Mouse (Mus musculus) kidney, postnatal 0 days (tissue): ENCODE data around the gene Chaf1a. TPM values are rescaled to one million over a fixed set of nuclear protein-coding genes. Genes with fewer than 3 reads are reported as not detected.

Experiments
- ATAC-seq: fragments of 200-750 bp; cut with Nextera tagmentation; replicated peaks from 2 replicates; pipeline ENCODE4 v1.8.0; 2017; ENCODE audit warnings: low read depth, moderate number of reproducible peaks, moderate TSS enrichment, moderate library complexity; ENCODE audit not compliant: low FRiP score
- DNase-seq: peaks from one replicate; pipeline ENCODE4 v3.0.0-alpha.2; 2016; ENCODE audit warnings: low spot score
- H3K27ac ChIP-seq: fragments of 300-500 bp; sonication (generic); 2 replicates; pipeline ENCODE4 v1.5.1; 2014; ENCODE audit warnings: mild to moderate bottlenecking
- H3K27me3 ChIP-seq: fragments of 300-500 bp; sonication (generic); 2 replicates; pipeline ENCODE4 v1.6.1; 2014; ENCODE audit warnings: low read length, mixed read lengths; ENCODE audit not compliant: insufficient read depth
- H3K36me3 ChIP-seq: fragments of 300-500 bp; sonication (generic); 2 replicates; pipeline ENCODE4 v1.6.1; 2014; ENCODE audit warnings: low read length, mixed read lengths; ENCODE audit not compliant: insufficient read depth
- H3K4me1 ChIP-seq: fragments of 300-500 bp; sonication (generic); replicated peaks from 2 replicates; pipeline ENCODE4 v1.6.1; 2014; ENCODE audit warnings: antibody characterized with exemption, low read length, mixed read lengths; ENCODE audit not compliant: insufficient read depth
- H3K4me2 ChIP-seq: fragments of 300-500 bp; sonication (generic); 2 replicates; pipeline ENCODE4 v1.6.1; 2014; ENCODE audit warnings: mild to moderate bottlenecking, low read length, moderate library complexity, mixed read lengths
- H3K4me3 ChIP-seq: fragments of 300-500 bp; sonication (generic); replicated peaks from 2 replicates; pipeline ENCODE4 v1.5.1; 2014; ENCODE audit warnings: low read depth, low read length
- H3K9ac ChIP-seq: fragments of 300-500 bp; sonication (generic); 2 replicates; pipeline ENCODE4 v1.6.1; 2014; ENCODE audit warnings: low read depth, low read length
- H3K9me3 ChIP-seq: fragments of 300-500 bp; sonication (generic); replicated peaks from 2 replicates; pipeline ENCODE4 v1.6.1; 2016; ENCODE audit warnings: low read length, inconsistent platforms, mixed read lengths
- CTCF ChIP-seq: IDR thresholded peaks from 2 replicates; pipeline ENCODE4 v1.5.1; 2016; ENCODE audit warnings: antibody characterized with exemption, low read depth, mild to moderate bottlenecking, moderate library complexity
- WGBS: fragments of 180-500 bp; shearing (Covaris S2); extraction: QIAGEN DNeasy Blood & Tissue Kit; methylation state at CpG from one replicate; pipeline ENCODE4 v1.1.7; 2014; 5-methylcytosine and 5-hydroxymethylcytosine counted together
- polyA plus RNA-seq: library from polyadenylated mRNA; unstranded; fragments of >200 nt; fragmentation: Nextera tagmentation; extraction: Ambion mirVana; gene quantifications from 2 replicates; pipeline ENCODE4 v1.2.1, GENCODE M21; 2015

Gene Chaf1a
- polyA plus RNA-seq, 1 experiment from 2014 or later = 11.1 TPM

DNA sequence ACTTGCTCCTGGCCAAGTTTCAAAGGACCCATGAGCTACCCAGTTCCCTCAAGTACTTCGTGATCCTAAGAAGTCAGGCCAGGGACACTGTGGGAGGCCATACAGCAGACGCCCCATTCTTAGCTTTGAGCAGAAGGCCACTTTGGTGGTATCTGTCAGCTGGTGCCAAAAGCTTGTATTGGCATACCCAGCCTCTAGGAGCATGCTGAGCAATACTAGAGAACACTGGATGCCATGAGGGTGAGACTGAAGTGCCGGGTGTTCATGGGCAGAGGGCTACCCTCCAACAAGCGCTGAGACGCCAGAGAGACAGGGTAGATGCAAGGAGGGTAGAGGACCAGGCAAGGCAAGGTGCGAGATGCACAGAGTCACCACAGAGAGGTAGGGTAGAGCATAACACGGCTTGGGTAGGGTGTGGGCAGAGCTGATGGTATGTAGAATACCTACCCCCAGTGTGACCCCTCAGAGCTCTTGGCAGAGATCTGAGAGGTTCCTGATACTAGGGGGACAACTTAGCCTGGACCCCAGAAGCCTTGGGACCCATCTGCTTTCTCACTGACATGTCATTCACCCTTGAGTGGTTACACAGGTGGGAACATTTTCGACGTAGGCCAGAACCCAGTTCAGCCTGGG lies 9.9 kb upstream of the Chaf1a start:
- Histone ChIP-seq H3K36me3 (peaks cover 12% of the 10 kb centered on the region; the same call in 1 of the 2 replicates), H3K4me1 (peaks cover 24% of the 10 kb centered on the region), H3K4me3 (no peak overlapping the region), H3K9ac (0 out of 2 replicates have a peak overlapping the region, but pooled peaks have one; percentile 2), H3K4me2 (no peak overlapping the region; the same call in 1 of the 2 replicates), H3K9me3 (no peaks in the 10 kb centered on the region), H3K27ac (peak overlapping the region; percentile 64; the same call in 1 of the 2 replicates), H3K27me3 (no peaks in the 10 kb centered on the region)
- 79% methylated on average over 9 of the region's 9 CpGs for WGBS
- TF ChIP-seq CTCF = no peak
- DNase-seq (no peak), ATAC-seq (no peak)

DNA sequence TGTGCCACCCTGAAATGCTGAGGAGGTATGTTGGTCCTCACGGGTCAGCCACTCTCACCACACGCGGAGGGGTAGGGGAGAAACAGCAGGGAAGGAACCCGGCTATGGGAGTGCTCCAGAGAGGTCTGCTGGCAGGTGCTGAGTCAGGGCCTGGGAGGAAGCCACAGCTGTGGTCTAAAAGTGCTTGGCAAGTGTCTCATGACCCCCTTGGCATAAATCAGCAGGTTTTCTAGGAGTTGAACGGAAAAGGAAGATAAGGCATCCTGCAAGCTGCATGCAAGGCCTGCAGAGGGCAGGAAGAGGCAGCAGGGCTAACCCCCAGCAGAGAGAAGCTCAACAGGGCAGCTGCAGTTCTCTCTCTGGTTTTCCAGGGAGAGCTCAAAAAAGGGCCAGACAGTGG lies 9.3 kb upstream of the Chaf1a start:
- no peaks in the 10 kb centered on the region for H3K27me3 ChIP-seq
- peaks cover 12% of the 10 kb centered on the region; the same call in 1 of the 2 replicates for H3K36me3 ChIP-seq
- H3K4me1 ChIP-seq = peaks cover 24% of the 10 kb centered on the region
- no peak overlapping the region for H3K4me3 ChIP-seq
- no peaks in the 10 kb centered on the region for H3K9me3 ChIP-seq
- ATAC-seq (peak; percentile 66), DNase-seq (peak; percentile 75)
- H3K27ac ChIP-seq = peak overlapping the region; percentile 64
- TF ChIP-seq CTCF = peak; percentile 45; the same call in 1 of the 2 replicates
- peak overlapping the region; percentile 10; the same call in 1 of the 2 replicates for H3K4me2 ChIP-seq
- 26% methylated on average over 5 of the region's 5 CpGs for WGBS
- H3K9ac ChIP-seq = 0 out of 2 replicates have a peak overlapping the region, but pooled peaks have one; percentile 2

DNA sequence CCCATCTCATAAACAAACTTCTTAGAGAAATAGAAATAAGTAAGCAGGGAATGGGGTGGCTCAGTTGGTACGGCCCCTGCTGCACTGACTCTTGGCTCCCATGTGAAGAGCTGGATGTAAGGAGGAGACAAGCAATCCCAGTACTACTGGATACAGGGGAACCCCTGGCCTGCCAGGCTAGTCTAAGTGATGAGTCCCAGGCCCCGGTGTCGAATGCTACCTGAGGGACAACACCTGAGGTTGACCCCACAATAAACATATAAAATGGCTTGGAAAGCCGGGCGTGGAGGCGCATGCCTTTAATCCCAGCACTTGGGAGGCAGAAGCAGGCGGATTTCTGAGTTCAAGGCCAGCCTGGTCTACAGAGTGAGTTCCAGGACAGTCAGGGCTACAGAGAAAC lies 8.8 kb upstream of the Chaf1a start:
- H3K4me3 ChIP-seq = no peak overlapping the region
- peaks cover 24% of the 10 kb centered on the region for H3K4me1 ChIP-seq
- H3K9ac ChIP-seq = 0 out of 2 replicates have a peak overlapping the region, but pooled peaks have one; percentile 2
- peak overlapping the region; percentile 64 for H3K27ac ChIP-seq
- 88% methylated on average over 7 of the region's 7 CpGs for WGBS
- no peak for TF ChIP-seq CTCF
- no peaks in the 10 kb centered on the region for H3K9me3 ChIP-seq
- no peaks in the 10 kb centered on the region for H3K27me3 ChIP-seq
- no peak for ATAC-seq
- peaks cover 12% of the 10 kb centered on the region; the same call in 1 of the 2 replicates for H3K36me3 ChIP-seq
- no peak for DNase-seq
- 0 out of 2 replicates have a peak overlapping the region, but pooled peaks have one; percentile 10 for H3K4me2 ChIP-seq

DNA sequence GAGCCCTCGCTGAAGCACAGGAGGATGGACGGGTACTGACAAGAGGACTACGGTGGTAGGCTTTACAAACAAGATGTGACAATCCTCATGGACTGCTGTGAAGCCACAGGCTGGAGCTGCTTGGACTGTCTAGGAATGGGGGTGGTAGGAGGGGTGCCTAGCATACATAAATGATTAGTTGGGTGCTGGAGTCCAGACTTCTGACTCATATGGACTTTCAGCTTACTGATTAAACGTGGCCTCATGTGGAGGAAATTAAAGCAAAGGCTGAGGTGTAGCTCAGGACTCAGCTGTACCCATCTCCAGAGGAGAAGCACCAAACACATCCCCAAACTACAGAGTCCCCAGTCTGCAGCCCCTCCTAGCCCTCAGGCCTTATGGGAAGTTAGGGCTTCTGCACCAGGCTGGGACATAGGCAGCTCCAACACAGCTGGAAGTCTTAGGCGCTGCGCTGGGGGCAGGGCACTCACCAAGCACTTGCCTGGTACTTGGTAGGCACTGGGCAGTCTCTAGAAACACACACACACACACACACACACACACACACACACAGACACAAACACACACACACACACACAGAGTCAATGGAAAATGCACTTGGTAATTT lies 8.0 kb upstream of the Chaf1a start:
- peak; percentile 25 for DNase-seq
- Histone ChIP-seq H3K9ac (no peak overlapping the region), H3K9me3 (no peaks in the 10 kb centered on the region), H3K4me1 (peaks cover 19% of the 10 kb centered on the region), H3K36me3 (peaks cover 12% of the 10 kb centered on the region; the same call in 1 of the 2 replicates), H3K4me3 (no peak overlapping the region), H3K27ac (peak overlapping the region; percentile 33), H3K27me3 (no peaks in the 10 kb centered on the region), H3K4me2 (peak overlapping the region; percentile 21; the same call in 1 of the 2 replicates)
- 63% methylated on average over 6 of the region's 6 CpGs for WGBS
- ATAC-seq = peak; percentile 37
- TF ChIP-seq CTCF = no peak

DNA sequence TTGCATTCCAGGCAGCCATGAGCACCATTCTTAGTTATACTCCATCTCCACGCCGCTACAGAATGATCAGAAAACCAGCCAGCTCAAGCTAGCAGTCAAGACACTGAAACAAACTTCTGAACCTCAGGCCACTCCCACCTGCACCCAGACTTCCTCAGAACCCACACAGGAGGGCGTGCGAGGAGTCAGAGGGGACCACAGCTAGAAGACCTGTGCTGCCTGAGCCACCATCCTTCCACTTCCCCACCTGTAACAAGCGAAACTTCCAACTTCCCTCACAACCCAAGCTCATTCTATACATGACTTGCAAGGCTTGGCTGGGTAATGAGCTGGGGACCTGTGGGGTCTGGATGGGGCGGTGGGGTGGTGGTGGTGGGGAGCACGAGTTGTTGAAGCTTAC lies 7.4 kb upstream of the Chaf1a start:
- ATAC-seq = no peak
- peak overlapping the region; percentile 21; the same call in 1 of the 2 replicates for H3K4me2 ChIP-seq
- H3K36me3 ChIP-seq = peaks cover 12% of the 10 kb centered on the region; the same call in 1 of the 2 replicates
- no peak for DNase-seq
- no peak overlapping the region for H3K4me3 ChIP-seq
- H3K9ac ChIP-seq = 0 out of 2 replicates have a peak overlapping the region, but pooled peaks have one; percentile 35
- no peaks in the 10 kb centered on the region for H3K9me3 ChIP-seq
- peak overlapping the region; percentile 33 for H3K27ac ChIP-seq
- H3K27me3 ChIP-seq = no peaks in the 10 kb centered on the region
- H3K4me1 ChIP-seq = peaks cover 19% of the 10 kb centered on the region
- TF ChIP-seq CTCF = no peak
- 49% methylated on average over 7 of the region's 7 CpGs for WGBS

DNA sequence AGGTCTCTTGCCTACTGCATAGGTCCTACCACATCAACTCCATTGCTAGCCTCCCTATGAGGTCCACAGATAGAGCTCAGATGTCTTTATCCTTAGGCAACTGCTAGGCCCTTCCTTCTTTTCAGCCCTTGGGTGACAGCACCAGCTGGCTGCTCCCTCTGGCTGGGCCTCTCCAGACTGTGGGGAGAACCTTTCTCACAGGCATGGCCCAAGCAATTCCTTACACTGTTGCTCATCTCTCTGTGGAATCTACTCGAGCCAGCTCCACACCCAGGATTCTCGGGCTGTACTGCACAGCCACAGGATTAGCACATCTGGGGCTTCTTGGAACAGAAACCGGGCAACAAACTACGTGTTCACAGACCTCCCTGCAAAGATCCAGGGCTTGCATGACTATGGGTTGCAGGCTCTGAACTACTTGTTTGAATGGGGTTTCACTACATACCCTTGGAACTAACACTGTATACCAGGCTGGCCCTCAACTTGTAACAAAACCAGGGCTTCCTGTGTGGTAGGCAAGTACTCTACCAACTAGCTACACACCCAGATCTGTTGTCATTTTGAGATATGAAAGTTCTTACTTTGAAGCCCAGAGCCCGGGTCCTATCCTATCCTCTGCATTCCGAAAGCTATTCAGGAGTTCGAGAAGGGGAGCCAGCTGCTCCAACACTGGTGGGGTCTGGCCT lies 6.1 kb upstream of the Chaf1a start:
- no peak overlapping the region for H3K9ac ChIP-seq
- H3K4me1 ChIP-seq = peaks cover 19% of the 10 kb centered on the region
- no peak overlapping the region for H3K4me3 ChIP-seq
- no peak overlapping the region for H3K27ac ChIP-seq
- no peaks in the 10 kb centered on the region for H3K27me3 ChIP-seq
- 84% methylated on average over 7 of the region's 7 CpGs for WGBS
- no peaks in the 10 kb centered on the region for H3K9me3 ChIP-seq
- no peak for DNase-seq
- no peak for ATAC-seq
- no peak for TF ChIP-seq CTCF
- peaks cover 12% of the 10 kb centered on the region; the same call in 1 of the 2 replicates for H3K36me3 ChIP-seq
- no peak overlapping the region; the same call in 1 of the 2 replicates for H3K4me2 ChIP-seq
